Mouse (Mus musculus): ENCODE data around the gene Aig1.

Aig1 gene

GRCm38 (mm10) chr10:13844864-13845263, 23.9 kb downstream of the Aig1 start:
- no peak for DNase-seq

DNA sequence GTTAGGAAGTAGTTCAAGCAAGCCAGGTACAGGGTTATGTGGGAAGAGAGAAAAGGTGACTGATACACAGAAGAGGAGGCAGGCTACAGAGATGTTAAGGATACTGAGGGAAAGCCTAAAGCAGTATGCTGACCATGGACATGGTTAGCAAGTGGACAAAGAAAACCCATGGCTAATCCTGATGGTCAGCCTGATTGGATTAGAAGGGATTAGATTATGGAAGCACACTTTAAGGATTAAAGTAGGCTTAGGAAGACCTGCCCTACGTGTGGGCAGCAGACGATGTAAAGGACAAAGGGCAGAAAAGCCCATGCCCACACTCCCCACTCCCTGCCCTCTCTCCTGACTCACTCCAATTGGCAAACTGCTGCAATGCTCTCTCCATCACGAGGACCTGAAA, 25.0 kb downstream of the Aig1 start:
- no peak for DNase-seq

GRCm38 (mm10) chr10:13842855-13843254, 25.9 kb downstream of the Aig1 start:
- peak in 1 of 2 experiments; percentile 24 for DNase-seq

DNA sequence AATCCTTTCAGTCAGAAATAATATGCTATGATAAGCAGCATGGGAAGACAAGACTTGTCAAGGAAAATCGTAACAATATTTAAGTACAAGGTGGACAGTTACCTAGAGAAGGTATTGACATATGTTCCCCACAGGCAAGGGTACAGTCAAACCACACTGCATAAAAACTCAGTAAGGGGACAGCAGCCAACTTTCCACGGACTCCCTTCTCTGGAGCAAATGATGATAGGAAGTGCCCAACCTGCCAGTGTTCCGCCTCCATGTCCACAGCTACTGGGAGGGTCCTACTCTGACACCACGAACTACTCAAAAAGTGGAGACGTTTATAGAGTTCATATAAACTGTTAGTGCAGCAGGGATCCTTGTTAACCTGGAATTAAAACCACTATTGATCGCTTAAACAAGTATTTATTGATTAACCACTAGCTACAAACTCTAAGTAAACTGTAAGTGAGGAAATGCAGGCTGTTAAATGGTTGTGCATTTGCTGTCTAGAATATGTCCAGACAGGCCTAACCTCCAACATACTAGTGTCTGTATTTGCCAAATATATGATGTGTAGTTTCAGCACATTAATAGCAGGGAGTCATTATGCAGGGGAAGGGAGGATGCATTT, 30.2 kb downstream of the Aig1 start:
- no peak for DNase-seq

GRCm38 (mm10) chr10:13837709-13838456, 30.9 kb downstream of the Aig1 start:
- DNase-seq: no peak

GRCm38 (mm10) chr10:13836956-13837355, 31.8 kb downstream of the Aig1 start:
- DNase-seq: no peak

GRCm38 (mm10) chr10:13835737-13836475, 32.9 kb downstream of the Aig1 start:
- no peak for DNase-seq

DNA sequence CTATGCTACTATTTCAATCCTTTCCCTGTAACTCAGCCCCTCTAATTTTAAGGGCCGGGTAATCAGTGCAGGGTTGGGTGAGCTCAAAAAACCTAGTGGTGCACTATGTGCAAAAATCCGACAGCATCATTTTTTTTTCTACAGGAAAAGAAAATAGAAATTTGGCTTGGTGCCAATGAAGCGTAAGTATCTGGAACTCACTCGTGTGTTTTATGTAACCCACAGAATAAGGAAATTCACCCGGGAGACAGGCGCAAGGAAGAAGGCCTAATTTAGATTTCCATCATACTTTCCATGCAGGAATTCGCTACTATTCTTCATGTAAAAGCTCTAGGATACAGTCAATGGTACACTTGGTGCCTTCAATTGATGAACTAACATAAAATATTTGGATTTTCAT, 34.7 kb downstream of the Aig1 start:
- DNase-seq: no peak

DNA sequence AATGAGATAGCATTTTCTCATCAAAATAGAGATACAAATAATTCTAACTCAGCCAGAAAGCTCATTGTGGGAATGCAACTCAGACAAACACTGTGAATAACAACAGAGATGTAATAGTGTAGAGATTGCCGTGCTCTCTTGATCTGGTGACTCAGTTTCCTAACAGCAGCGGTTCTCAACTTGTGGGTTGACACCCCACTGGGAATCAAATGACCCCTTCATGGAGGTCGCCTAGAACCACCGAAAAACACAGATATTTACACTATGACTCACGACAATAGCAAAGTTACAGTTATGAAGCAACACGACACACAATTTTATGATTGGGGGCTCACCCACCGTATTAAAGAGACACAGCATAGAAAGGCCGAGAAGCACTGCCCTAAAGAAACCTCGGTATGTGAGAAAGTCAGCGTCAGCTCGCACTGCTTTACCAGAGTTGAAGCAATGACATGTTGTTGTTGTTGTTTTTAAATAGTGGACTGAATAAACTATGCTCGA, 35.7 kb downstream of the Aig1 start:
- DNase-seq: no peak

- DNase-seq: peak; percentile 21 to 29
Measured at GRCm38 (mm10) chr10:13832546-13833033, 36.2 kb downstream of the Aig1 start.

DNA sequence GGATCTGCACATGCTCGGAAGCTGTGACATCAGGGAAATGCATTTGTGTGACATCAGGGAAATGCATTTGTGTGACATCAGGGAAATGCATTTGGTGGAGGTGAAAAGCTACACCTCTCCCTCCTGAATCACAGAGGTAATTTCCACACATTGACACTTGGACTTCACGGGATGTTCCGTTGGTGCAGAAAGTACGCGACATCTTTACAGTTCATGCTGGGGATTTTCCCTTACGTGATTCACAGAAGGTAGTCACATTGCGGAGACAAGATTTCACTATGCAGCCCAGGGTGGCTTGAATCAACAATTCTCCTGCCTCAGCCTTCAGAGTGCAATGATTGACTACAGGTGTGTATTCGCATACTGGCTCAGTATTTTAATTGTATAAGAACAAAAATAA, 41.6 kb downstream of the Aig1 start:
- no peak for DNase-seq

DNA sequence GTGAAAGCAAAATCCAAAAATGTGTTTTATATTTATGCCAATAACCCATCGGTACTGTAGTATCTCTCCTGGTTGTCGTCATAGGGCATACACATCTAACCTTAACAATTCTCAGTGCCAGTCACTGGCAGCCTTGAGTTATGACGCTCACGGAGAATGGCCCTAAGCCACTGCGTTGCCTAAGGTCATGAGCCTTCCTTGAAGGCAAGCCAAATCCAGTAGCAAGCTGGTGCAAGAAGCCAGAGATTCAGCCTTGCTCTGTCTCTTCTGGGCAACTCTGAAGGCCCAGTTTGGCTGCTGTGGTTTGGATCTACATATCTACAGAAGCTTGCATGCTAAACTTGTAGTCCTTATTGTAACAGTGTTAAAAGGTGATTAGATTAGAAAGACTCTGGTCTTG, 55.2 kb downstream of the Aig1 start:
- no peak for DNase-seq

DNA sequence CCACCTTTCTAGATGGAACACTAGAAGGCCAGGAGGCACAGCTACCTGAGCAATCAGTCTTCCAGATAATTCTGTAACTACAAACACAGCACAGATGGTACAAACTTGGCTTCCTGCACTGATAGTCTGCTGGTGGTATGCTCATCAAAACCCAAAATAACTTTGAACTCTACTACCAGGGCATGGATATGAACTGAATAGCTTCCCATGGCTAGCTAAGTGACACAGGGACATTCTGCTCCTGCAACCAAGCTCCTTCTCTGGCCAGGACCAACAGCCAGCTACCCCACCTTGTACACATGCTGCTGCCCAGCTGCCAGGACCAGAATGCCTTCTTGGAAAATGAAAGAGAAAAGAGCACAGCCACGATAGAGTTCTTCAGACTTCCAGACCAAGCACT, 60.5 kb downstream of the Aig1 start:
- DNase-seq: no peak

- no peak for DNase-seq
Measured at GRCm38 (mm10) chr10:13806806-13807205, 62.0 kb downstream of the Aig1 start.

GRCm38 (mm10) chr10:13801296-13801695, 67.5 kb downstream of the Aig1 start:
- DNase-seq: no peak

- DNase-seq: no peak
Measured at GRCm38 (mm10) chr10:13793458-13793857, 75.3 kb downstream of the Aig1 start.

GRCm38 (mm10) chr10:13792788-13793187, 76.0 kb downstream of the Aig1 start:
- DNase-seq: no peak

DNA sequence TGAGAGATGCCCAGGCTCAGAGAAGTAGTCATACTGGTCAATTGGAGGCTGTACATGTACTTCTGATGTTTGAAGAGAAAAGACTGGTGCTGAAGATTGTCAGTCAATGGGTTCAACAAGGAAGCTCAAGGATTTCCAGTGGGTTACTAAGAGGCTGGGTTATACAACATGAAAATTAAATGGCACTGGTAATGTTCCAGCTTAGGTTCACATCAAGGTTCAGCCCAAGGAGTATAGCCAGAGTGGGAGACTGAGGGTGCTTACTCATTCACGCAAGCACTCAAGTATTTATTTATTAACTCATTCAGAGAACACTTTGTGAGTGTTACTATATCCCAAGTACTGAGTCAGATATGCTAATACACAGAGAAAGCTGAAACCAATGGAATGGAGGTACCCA, 79.2 kb downstream of the Aig1 start:
- no peak for DNase-seq

DNA sequence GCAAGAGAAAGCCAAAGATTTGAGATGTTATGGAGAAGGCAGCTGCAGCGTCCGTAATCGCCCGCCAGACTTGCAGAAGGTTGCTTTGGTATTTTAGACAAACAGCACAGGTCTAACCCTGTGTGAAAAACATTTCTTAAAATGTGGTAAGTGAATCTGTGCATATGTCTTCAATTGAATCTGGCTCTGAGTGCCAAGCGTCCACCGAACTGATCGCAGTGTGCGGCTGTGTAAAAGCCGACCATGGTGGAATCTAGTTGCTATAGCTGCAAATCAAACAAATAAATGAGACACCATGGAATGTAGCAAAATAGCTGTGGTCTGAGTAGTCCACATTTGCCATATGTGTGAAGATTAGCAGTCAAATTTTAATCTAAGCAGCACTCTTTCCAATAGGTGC, 80.7 kb downstream of the Aig1 start:
- no peak for DNase-seq

DNA sequence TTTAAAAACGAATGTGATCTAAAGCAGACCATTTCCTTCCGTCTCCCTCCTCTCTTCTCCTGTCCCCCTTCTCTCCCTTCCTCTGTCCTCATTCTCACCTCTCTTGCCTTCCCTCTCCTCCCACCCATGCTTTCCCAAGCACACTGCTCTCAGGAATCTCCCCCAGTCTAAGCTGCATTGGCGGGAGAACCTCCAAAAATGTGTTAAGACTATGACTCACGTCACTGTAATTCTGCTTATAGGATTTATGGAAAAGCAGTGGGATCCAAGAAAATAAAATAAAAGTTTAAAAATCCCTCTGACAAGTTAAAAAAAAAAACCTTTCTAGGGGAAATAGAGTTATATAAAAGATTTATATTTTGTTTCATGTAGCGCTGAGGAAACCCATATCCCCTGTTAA, 86.0 kb downstream of the Aig1 start:
- DNase-seq: no peak

GRCm38 (mm10) chr10:13782235-13782757, 86.5 kb downstream of the Aig1 start:
- DNase-seq: no peak

DNA sequence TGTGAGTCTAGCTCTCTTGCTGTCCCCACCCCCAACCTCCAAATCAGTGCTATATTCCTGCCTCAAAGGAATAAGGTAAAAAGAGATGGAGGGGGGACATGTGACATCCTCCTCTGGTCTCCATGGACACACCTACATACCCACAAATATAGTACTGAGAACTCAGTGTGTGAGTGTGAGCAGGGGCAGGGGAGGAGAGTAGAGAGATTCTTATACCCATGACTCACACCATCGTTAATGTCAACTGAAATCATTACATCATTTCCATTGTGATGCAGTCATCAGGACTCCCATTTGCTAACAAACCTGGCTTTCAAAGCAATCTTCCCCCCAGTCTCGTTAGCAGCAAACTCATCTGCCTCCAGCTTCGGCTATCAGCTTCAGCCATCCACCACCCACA, 92.8 kb downstream of the Aig1 start:
- DNase-seq: no peak

DNA sequence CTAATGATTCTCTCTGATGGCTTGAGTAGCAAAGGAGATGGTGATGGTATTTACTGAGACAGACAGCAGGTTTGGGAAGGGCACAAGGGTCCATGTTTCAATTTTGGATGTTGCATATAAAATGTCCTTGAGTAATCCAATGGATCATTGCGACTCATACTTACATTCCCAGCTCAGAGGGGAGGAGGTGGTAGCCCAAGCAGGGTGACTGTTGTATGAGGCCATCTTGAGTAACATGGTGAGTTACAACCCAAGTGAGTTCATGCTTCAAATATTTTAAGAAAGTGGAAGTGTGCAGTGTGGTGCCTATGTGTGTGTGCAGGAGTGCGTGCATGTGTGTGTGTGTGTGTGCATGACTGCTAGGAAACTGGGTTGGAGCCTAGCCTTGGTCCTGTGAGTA, 93.4 kb downstream of the Aig1 start:
- no peak for DNase-seq

- no peak for DNase-seq
Measured at GRCm38 (mm10) chr10:13774910-13775309, 93.9 kb downstream of the Aig1 start.
